Mouse (Mus musculus) T-helper 1 cell (primary cell): ENCODE results near the gene Snrk.

Experiments
- in situ Hi-C: fragments of 300-600 bp; cut with MboI, MseI; formaldehyde crosslinking; loops from one replicate; pipeline ENCODE4 v1.15.1; 2025; ENCODE audit warnings: high pct_unique_total_duplicates

Gene Snrk

DNA sequence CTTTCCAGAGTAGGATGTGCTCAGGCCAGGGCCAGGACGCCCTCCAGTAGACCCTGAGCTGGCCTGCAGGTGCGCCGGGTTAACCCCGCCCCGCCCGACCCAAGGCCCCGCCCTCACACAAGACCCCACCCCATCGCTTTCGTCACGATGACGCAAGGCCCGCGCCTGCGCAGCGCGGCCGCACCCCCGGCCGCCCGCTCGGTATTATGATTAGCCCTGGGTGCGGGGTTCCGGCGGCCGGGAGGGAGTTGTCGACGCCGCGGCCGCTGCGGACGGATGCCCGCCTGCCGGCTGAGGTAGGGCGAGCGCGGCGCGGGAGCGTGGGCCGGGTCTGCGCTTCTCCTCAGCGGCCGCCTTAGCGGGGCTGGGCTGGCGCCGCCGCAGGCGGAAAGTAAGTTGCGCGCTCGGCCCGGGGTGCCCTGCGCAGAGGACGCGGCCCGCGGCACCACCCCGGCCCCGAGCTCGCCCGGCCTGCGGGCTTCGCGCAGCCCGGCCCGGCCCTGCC lies at the start of gene Snrk:
Gene Snrk (plus strand): TSS at position 155 of the 505 bp plus-strand sequence.
- in situ Hi-C loops, result no loop called here

DNA sequence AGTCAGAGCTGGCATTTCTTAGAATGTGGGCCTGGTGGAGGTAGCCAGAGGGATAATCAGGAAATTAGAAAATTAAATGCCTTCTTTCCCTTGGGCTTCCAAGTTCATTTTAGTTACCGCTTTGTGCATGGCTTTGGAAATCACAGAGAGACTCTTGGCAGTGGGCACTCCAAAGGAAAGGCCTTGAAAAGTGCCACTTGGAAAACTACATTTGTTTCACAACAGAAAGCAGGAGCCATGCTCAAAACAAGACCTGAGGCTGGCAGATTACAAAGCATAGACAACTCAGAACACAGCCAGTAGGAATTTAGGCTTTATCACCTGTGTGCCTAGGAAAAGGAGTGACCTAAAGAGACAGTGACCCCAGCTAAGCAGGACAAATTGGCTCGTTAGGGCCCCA lies 49.4 kb upstream of the Snrk start:
- in situ Hi-C loops, result no loop called here

DNA sequence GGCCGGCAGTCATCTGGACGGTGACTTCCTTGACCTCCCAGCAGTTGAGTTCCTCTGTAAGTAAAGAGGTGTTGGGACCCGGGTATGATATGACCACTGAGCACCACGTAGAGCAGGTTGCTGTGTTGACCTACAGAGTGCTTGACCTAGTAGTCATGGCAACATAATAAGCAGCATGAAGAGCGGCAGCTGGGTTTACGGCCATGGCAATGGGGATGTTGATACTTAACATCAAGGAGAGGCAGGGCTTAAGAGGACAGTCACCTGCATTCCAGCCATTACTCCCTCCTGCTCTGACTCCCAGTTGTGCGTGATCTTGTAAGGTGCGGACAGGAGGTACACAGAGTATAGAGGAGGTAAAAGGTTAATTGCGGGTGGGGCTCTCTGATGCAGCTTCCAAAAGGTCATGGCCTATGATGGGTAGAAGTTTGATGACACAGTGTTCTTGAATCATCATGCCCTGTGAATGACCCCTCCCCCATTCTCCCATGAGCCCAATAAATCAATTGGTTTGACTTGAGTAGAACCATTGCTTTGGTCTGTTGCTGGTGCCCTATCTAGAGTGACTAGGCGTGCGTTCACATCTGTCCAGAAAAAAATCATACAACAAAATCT lies 47.4 kb upstream of the Snrk start:
- in situ Hi-C loops, result no loop called here

DNA sequence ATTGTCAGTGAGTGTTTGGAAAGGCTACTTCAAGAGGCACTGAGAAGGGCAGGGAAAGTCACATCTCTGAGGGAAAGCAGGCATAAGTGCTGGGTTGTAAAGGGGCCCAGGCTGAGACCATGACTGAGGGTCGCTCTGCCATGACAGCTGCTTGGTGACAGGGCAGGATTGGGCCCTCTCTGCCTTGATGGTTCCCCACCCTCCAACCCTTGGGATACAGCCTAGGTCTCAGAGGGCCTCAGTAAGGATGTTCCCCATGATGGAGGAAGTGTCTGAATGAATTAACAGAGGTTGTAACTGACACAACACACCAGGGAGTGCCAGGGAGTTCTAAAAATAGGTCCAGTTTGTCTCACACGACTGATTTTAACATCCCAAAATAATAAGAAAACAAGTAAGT lies 43.1 kb upstream of the Snrk start:
- in situ Hi-C loops, result no loop called here

DNA sequence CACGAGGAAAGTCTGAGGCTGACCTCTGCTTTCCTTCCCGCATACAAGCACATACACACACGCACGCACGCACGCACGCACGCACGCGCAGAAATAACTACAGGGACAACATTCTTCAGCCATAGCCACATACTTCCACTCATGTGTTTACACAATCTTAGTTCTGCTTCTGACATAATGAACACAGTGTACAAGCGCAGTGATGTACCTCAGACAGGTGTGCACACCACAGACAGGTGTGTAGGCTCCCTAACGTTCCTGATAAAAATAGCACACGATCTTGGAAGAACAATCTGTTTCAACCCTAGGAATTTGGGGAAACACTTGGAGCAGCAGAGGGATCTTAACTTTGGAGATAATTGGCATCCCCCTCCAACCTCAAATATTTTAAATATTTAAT lies 42.5 kb upstream of the Snrk start:
- in situ Hi-C loops, result no loop called here

DNA sequence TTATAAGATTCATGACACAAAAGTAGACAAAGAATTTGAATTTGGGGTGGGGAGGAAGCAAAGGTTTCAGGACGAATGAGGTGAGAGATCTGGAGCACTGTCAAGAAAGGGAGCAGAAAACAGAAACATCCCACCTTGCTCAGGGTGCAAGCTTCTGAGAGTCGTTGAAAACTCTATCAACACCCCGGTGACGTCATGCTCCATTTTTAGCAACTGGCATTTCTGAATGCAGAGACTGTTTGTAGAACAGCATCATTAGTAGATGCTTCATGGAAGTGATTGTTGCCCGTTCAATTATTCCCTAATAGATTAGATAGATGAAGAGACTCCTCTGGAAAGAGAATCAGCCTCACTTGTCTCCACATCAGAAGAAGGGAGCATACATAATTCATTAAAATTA lies 38.6 kb upstream of the Snrk start:
- in situ Hi-C loops, result no loop called here

DNA sequence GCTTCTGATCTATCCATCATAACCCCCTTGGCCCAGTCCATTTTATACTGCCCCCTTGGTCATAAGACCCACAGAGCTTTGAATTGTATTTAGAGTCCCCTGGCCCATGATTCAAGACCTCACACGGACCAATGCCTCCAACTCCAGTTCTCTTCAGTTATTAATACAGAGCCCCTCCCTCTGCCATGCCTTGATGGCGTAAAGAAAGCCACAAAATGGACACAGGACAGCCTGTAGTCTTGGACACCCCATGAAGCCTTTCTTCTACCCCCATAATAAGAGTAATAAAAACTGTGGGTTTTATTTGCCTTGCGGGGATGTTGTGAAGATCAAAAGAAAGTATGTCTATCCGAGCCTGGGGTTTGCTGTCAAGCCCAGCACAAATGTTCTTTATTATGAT lies 33.4 kb upstream of the Snrk start:
- in situ Hi-C loops, result loop anchor here (10.0 kb wide), 1 partner anchor 1121 kb away; no protein-coding TSS in a partner anchor

DNA sequence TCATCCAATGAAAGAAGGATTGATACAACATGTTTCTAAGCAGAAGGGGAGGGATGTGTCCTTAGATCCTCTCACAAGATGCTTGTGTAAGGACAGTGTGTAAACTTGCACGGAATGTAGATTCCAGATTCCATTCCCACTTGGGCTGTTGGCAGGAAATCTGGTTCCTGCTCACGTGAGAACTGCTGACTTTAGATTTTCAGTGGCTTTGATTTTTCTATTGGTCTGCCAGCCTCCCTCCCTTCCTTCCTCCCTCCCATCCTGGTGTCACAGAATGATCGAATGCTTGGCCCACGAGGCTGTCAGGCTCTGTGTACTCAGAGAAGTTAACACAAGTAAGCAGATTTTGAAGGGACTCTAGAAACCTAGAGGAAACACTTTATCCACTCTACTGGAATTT lies 32.9 kb upstream of the Snrk start:
- in situ Hi-C loops, result loop anchor here (10.0 kb wide), 1 partner anchor 1121 kb away; no protein-coding TSS in a partner anchor

DNA sequence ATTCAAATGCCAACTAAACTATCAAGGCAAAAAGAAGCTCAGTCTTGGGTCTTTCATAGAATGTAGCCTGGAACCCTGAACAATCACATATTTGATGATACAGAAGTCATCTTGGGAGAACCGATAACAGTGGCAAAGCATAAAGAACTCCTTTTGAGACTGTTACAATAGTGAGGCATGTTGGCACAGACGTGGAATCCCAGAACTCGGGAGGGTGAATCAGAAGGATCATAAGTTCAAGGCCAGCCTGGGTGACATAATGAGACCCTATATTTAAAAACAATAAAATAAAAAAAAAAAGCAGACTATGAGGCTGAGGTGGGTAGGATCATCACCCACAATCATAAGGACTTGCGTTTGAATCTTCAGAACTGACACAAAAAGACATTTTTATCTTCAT lies 32.4 kb upstream of the Snrk start:
- in situ Hi-C loops, result loop anchor here (10.0 kb wide), 1 partner anchor 1120 kb away; no protein-coding TSS in a partner anchor

DNA sequence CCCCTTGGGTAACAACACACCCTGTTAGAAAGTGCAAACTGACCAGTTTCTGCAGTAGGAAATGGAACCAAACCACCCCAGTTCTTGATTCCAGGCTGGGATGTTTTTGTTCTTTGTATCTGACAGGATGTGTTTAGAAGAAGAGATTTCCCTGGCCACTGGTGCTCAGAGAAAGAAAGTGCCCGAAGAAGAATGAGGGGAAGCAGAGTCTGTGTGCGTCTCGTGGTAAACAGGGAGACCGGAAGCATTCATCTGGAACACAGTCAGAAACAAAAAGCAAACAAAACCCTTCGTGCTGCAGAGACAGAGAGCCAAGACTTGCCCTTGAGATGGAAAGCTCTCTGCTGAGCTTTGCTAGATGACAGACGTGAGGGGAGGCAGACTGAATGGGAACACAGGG lies 32.0 kb upstream of the Snrk start:
- in situ Hi-C loops, result loop anchor here (10.0 kb wide), 1 partner anchor 1120 kb away; no protein-coding TSS in a partner anchor

DNA sequence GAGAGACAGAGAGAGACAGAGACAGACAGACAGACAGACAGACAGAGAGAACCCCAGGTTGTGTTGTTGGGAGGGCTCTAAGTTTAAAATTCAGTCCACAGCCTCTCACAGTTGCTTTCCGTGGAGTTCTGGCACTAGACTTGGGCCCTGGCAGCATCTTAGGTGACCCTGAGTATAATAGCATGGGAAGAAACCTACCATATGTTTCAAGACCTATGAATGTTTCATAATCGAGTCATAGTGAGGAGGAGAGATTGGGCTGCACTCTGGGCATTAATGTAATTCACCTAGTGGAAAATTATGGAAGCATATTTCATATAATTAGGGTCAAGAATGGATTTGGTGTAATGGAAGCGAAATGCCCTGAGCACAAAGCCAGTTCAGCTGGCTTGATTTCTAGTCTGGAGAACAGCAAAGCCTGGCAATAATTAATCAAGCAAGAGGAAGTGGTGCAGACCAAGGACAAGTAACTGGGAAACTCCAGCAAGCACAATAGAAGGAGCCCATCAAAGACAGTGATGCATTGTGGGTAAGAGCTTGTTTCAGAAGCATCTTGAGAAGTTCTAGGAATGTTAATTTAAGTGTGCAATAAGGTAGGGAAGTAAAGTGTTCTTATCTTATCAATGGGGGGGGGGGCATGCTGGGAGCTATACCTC lies 31.4 kb upstream of the Snrk start:
- in situ Hi-C loops, result loop anchor here (10.0 kb wide), 1 partner anchor 1119 kb away; no protein-coding TSS in a partner anchor

DNA sequence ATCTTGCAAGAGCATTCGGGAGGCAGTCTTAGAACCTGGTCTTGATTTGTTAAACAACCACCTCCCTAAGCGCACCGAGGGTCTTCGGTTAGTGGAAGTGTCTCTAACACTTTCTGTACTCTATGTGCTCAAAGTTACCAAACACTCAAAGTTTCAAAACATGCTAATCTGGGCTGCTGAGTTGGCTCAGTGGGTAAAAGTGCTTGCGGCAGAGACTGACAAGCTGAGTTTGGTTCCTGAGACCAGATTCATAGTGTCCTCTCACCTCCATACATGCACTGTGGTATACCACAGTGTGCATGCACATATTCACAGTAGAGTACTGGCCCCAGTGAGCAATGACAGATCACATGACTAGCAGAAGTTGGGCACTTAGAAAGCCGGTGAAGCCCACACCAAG lies 30.0 kb upstream of the Snrk start:
- in situ Hi-C loops, result loop anchor here (10.0 kb wide), 1 partner anchor 1118 kb away; no protein-coding TSS in a partner anchor

DNA sequence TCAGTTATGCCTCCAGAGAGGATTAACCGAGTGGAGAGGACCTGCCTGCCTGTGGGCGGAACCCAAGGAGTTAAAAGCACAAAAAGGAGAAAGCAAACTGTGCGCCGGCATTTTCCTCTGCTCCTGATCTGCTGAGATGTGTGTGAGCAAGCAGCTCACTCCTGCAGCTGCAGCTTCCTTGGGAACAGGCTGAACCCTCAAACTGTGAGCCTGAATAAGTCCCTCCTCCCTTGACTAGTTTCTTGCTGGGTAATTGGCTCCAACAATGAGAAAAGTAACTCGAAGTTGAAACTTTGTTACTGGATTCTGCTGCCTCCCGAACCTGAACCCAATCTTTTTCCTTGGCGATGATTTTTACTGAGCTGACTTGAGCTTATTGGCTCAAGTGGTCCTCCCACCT lies 25.9 kb upstream of the Snrk start:
- in situ Hi-C loops, result no loop called here

DNA sequence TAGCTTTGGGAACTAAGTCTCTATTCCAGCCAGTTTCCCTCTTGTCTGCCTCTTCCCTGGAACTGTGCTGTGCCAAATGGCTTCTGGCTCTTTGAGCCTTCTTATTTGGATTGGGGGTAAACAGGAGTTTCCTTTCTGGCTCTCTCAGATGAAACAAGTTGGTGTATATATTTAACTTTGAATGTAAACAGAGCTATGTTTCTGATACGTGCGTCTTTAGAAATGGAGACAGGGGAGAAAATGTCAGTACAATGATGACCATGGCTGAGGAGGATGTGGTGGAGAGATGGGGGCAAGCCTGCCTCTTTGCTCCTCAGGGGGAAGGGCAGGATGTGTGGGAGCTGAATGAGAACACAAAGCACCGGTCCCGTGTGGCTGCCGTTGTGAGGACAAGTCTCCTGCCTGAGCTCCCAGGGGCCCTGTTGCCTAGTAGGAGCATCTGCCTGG lies 25.3 kb upstream of the Snrk start:
- in situ Hi-C loops, result no loop called here

DNA sequence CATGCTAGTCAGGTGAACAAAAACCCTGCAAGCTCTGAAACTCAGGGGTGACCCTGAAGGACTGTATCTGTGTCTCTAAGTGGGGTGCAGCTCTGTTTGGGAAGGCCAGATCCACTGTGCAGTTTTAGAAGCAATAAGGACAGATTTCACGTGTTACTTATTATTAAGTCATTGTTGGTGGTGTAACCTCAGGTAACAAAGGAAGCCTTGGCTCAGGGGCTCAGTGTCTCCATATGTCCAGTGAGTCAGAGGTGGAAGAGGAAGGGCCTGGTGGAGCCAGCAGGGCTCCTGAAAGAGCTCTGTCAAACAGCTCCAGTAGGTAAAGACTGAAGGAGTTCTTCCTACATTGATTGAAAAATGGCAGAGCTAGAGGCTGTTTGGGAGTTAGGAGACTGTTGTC lies 22.9 kb upstream of the Snrk start:
- in situ Hi-C loops, result no loop called here

DNA sequence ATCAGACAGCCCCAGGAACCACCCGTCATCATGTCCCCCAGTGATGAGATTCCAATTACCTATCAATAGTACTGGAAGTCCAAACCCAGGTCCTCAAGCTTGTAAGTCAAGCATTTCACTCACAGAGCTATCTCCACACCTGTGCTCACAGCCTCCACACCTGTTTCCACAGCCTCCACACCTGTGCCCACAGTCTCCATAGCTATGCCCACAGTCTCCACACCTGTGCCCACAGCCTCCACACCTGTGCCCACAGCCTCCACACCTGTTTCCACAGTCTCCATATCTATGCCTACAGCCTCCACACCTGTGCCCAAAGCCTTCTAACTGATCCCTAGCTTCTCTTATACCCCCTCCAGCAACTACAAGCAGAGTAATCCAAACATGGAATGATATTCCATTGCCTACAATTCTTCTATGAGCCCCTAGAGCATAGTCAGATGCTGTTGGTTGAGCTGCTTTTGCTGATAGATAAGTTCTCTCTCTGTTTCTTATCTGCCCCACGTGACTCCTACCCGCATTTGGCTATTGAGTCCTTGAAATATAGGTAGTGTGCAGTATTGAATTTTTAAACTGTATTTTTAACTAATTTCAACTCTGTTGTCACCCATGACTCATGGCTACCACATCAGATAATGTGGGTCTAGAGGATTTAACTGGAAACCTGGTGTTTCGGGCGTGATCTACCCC lies 20.1 kb upstream of the Snrk start:
- in situ Hi-C loops, result no loop called here

DNA sequence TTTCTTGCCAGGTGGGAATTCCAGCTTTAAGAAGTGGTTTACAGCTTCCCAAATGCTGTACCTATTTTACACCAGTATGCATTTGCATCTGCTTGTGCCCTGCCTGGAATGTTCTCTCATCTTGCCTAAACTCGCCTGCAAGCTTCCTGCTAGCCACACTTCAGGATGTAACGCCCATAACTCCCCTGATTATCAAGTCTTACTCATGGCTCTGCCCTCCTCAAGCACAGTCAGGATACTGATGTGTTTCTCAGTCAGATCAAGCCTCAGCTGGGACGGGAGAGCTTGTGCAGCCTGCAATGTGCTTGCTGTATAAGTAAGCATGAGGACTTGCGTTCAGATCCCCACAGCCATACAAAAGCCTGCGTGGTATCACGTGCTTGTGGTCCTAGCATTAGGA lies 19.5 kb upstream of the Snrk start:
- in situ Hi-C loops, result no loop called here

DNA sequence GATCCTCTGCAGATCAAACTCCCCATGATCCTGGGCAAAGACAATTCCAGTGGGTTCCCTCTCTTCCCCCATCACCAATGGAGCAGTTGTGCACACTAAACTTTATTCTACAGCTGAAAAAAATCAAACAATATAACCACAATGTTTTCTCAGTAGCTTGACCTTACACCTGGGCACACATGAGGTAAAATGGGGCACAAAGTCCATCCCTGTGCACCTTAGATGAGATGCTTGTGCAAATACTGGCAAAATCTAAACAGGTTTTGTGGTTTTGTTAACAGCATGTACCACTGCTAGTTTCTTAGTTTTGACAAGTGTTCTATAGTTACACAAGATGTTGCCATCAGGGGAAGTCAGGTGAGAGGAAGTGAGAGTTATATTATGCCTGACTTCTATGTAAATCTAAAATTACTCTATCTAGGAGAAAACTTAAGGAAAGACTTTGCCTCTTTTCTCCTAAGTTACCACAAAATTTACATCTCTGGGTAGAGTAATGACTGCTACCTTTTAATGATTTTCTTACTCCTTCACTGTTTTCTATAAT lies 16.4 kb upstream of the Snrk start:
- in situ Hi-C loops, result no loop called here

DNA sequence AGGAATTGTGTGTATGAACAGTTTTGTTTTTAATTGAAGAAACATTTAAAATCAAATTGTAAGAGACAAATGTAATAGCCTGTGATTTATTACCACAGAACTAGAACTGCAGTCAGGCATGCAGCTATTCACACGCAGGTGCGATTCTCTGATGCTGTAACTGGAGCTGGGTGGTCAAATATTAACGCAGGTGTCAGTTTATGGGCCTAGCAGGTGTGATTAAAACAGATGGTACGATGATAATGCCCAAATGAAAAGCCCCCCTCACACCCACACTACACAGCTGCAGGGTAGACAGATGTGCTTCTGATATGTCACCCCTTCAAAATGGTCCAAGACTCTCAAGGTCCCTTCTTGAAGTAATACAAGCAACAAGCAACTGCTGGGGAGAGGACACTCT lies 15.9 kb upstream of the Snrk start:
- in situ Hi-C loops, result no loop called here

DNA sequence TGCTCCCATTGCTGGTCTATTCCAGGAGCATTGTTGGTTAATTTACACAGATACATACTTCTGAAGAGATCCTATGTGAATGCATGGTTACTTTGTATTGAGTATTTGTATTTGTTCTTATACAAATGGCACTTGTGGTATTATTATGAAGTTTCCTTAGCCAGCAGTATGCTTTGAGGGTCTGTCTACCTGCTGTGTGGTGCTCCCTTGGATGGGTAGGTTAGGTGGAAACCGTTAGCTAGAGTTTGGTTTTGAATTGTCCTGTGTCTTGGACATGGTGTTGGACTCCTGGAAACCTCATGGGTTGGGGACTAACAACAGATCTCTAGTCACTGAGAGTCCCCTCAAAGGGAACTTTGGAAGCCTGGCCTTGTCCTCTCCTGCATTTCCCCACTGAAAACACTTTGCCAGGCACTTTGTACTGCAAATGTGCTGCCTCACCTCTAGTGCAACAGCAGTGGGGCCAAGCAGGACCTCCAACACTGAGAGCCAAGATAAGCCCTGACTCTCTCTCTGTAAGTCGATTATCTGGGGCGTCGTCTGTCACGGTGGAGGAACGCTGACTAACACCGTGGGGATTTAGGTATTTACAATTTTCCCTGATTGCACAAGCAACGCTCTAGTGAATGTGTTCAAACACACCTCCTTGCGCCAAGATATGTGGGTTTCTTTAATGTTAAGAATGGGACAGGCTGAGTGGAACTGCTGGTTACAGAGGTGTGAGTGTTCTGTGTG lies 13.3 kb upstream of the Snrk start:
- in situ Hi-C loops, result no loop called here

DNA sequence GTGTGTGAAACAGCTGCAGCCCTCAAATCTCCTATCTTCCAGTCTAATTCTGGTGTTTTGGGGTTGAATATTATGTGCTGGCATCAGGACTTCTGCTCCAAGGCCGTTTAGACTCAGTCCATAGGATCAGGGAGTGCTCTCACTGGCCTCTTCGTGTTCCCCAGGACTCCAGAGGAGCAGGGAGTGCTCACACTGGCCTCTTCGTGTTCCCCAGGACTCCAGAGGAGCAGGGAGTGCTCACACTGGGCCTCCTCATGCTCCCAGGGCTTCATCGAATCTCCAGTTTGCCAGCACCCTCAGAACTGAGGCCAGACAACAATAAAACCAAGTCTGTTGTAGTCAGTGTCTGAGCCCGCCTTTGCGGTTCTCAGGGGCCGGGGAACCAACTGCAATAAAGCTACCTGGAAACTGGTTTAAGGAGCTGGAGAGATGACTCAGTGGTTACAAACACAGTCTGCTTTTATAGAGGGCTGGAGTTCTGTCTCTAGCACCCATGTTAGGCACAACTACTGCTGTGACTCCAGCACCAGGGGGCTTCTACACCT lies 12.7 kb upstream of the Snrk start:
- in situ Hi-C loops, result no loop called here
